Mouse (Mus musculus) intestine, embryonic 15.5 days (tissue): ENCODE measurements around the gene Ly6g5c. TPM values are rescaled to one million over a fixed set of nuclear protein-coding genes. Genes with fewer than 3 reads are reported as not detected.

Experiments
- ATAC-seq: fragments of 200-750 bp; cut with Nextera tagmentation; 2 replicates; pipeline ENCODE4 v1.8.0; 2017; ENCODE audit warnings: moderate TSS enrichment, moderate library complexity
- H3K27ac ChIP-seq: fragments of 300-500 bp; sonication (generic); 2 replicates; pipeline ENCODE4 v1.5.1; 2015; ENCODE audit warnings: mild to moderate bottlenecking, inconsistent platforms
- H3K27me3 ChIP-seq: fragments of 300-500 bp; sonication (generic); replicated peaks from 2 replicates; pipeline ENCODE4 v1.6.1; 2015; ENCODE audit warnings: inconsistent platforms
- H3K36me3 ChIP-seq: fragments of 300-500 bp; sonication (generic); 2 replicates; pipeline ENCODE4 v1.6.1; 2015; ENCODE audit warnings: inconsistent platforms
- H3K4me1 ChIP-seq: fragments of 300-500 bp; sonication (generic); replicated peaks from 2 replicates; pipeline ENCODE4 v1.6.1; 2015; ENCODE audit warnings: inconsistent platforms
- H3K4me2 ChIP-seq: fragments of 300-500 bp; sonication (generic); replicated peaks from 2 replicates; pipeline ENCODE4 v1.6.1; 2015; ENCODE audit warnings: mild to moderate bottlenecking, inconsistent platforms
- H3K4me3 ChIP-seq: fragments of 300-500 bp; sonication (generic); replicated peaks from 2 replicates; pipeline ENCODE4 v1.5.1; 2015; ENCODE audit warnings: inconsistent platforms
- H3K9ac ChIP-seq: fragments of 300-500 bp; sonication (generic); 2 replicates; pipeline ENCODE4 v1.6.1; 2015; ENCODE audit warnings: inconsistent platforms
- H3K9me3 ChIP-seq: fragments of 300-500 bp; sonication (generic); 2 replicates; pipeline ENCODE4 v1.6.1; 2016; ENCODE audit warnings: inconsistent platforms
- WGBS: fragments of 180-500 bp; shearing (Covaris S2); methylation state at CpG from one replicate; pipeline ENCODE4 v1.1.7; 2015; 5-methylcytosine and 5-hydroxymethylcytosine counted together
- polyA plus RNA-seq: library from polyadenylated mRNA; unstranded; fragments of >200 nt; fragmentation: Nextera tagmentation; extraction: Ambion mirVana; gene quantifications from 2 replicates; pipeline ENCODE4 v1.2.1, GENCODE M21; 2015

Ly6g5c gene
- polyA plus RNA-seq, 1 experiment from 2014 or later: not detected

- Histone ChIP-seq H3K4me1 (peaks cover 34% of the 10 kb centered on the region), H3K4me2 (no peak overlapping the region), H3K27ac (no peak overlapping the region), H3K36me3 (peaks cover 49% of the 10 kb centered on the region), H3K9me3 (no peaks in the 10 kb centered on the region), H3K27me3 (no peaks in the 10 kb centered on the region), H3K9ac (no peak overlapping the region), H3K4me3 (no peak overlapping the region)
- ATAC-seq: no peak
- WGBS: 86% methylated on average over 11 of the region's 11 CpGs
Measured at GRCm38 (mm10) chr17:35101161-35101560, 6.9 kb upstream of the Ly6g5c start.

GRCm38 (mm10) chr17:35102299-35102698 is 5.8 kb upstream of the Ly6g5c start:
- 71% methylated on average over 8 of the region's 8 CpGs for WGBS
- no peaks in the 10 kb centered on the region for H3K9me3 ChIP-seq
- H3K4me1 ChIP-seq: peaks cover 35% of the 10 kb centered on the region
- H3K4me3 ChIP-seq: no peak overlapping the region
- H3K9ac ChIP-seq: 0 out of 2 replicates have a peak overlapping the region, but pooled peaks have one; percentile 1
- H3K27ac ChIP-seq: peak overlapping the region; percentile 73; the same call in 1 of the 2 replicates
- no peaks in the 10 kb centered on the region for H3K27me3 ChIP-seq
- H3K36me3 ChIP-seq: peaks cover 37% of the 10 kb centered on the region
- no peak for ATAC-seq
- H3K4me2 ChIP-seq: no peak overlapping the region

- WGBS: 46% methylated on average over 6 of the region's 6 CpGs
- Histone ChIP-seq H3K4me2 (0 out of 2 replicates have a peak overlapping the region, but pooled peaks have one; percentile 9), H3K9me3 (no peaks in the 10 kb centered on the region), H3K4me1 (peaks cover 35% of the 10 kb centered on the region), H3K36me3 (peaks cover 32% of the 10 kb centered on the region), H3K27me3 (no peaks in the 10 kb centered on the region), H3K4me3 (no peak overlapping the region), H3K27ac (peak overlapping the region; percentile 73), H3K9ac (peak overlapping the region; percentile 8; the same call in 1 of the 2 replicates)
- ATAC-seq: peak; percentile 75
Measured at GRCm38 (mm10) chr17:35103221-35103690, 4.8 kb upstream of the Ly6g5c start.

- WGBS: 88% methylated on average over 7 of the region's 7 CpGs
- Histone ChIP-seq H3K4me2 (no peak overlapping the region), H3K27me3 (no peaks in the 10 kb centered on the region), H3K4me3 (no peak overlapping the region), H3K36me3 (peaks cover 26% of the 10 kb centered on the region), H3K4me1 (peaks cover 34% of the 10 kb centered on the region), H3K9ac (no peak overlapping the region), H3K27ac (peak overlapping the region; percentile 64; the same call in 1 of the 2 replicates), H3K9me3 (no peaks in the 10 kb centered on the region)
- ATAC-seq: no peak
Measured at GRCm38 (mm10) chr17:35104079-35104478, 4.0 kb upstream of the Ly6g5c start.

- 71% methylated on average over 6 of the region's 6 CpGs for WGBS
Measured at GRCm38 (mm10) chr17:35104754-35105153, 3.3 kb upstream of the Ly6g5c start.

GRCm38 (mm10) chr17:35105740-35106389 is 2.2 kb upstream of the Ly6g5c start:
- no peak for ATAC-seq
- H3K4me2 ChIP-seq: 0 out of 2 replicates have a peak overlapping the region, but pooled peaks have one; percentile 12
- H3K27ac ChIP-seq: no peak overlapping the region

More at GRCm38 (mm10) chr17:35104754-35105153, 3.3 kb upstream of the Ly6g5c start:
- H3K4me2 ChIP-seq: no peak overlapping the region
- H3K9me3 ChIP-seq: no peaks in the 10 kb centered on the region
- H3K9ac ChIP-seq: no peak overlapping the region
- H3K4me3 ChIP-seq: no peak overlapping the region
- peaks cover 20% of the 10 kb centered on the region for H3K36me3 ChIP-seq
- no peaks in the 10 kb centered on the region for H3K27me3 ChIP-seq
- ATAC-seq: no peak
- peaks cover 29% of the 10 kb centered on the region for H3K4me1 ChIP-seq
- no peak overlapping the region for H3K27ac ChIP-seq

GRCm38 (mm10) chr17:35106522-35106921 is 1.6 kb upstream of the Ly6g5c start:
- Histone ChIP-seq H3K4me3 (no peak overlapping the region), H3K4me1 (peaks cover 22% of the 10 kb centered on the region), H3K36me3 (peaks cover 7% of the 10 kb centered on the region), H3K4me2 (no peak overlapping the region), H3K27me3 (no peaks in the 10 kb centered on the region), H3K9ac (no peak overlapping the region), H3K27ac (no peak overlapping the region), H3K9me3 (no peaks in the 10 kb centered on the region)
- ATAC-seq: no peak
- WGBS: 65% methylated on average over 3 of the region's 3 CpGs

More at GRCm38 (mm10) chr17:35105740-35106389, 2.2 kb upstream of the Ly6g5c start:
- 29% methylated on average over 13 of the region's 13 CpGs for WGBS
- Histone ChIP-seq H3K9me3 (no peaks in the 10 kb centered on the region), H3K4me3 (no peak overlapping the region), H3K4me1 (peaks cover 24% of the 10 kb centered on the region), H3K9ac (no peak overlapping the region), H3K27me3 (no peaks in the 10 kb centered on the region), H3K36me3 (peaks cover 14% of the 10 kb centered on the region)

- ATAC-seq: no peak
- no peaks in the 10 kb centered on the region for H3K4me1 ChIP-seq
- H3K4me3 ChIP-seq: no peak overlapping the region
- no peak overlapping the region for H3K4me2 ChIP-seq
- WGBS: 82% methylated on average over 9 of the region's 9 CpGs
- no peaks in the 10 kb centered on the region for H3K9me3 ChIP-seq
- H3K36me3 ChIP-seq: peaks cover 15% of the 10 kb centered on the region; the same call in 1 of the 2 replicates
- no peak overlapping the region for H3K27ac ChIP-seq
- no peaks in the 10 kb centered on the region for H3K27me3 ChIP-seq
- H3K9ac ChIP-seq: no peak overlapping the region
Measured at GRCm38 (mm10) chr17:35111774-35112173, 3.7 kb downstream of the Ly6g5c start.

- Histone ChIP-seq H3K4me2 (no peak within 1 kb of the TSS), H3K27ac (no peak within 1 kb of the TSS), H3K4me1 (peaks cover 8% of the 10 kb centered on the region), H3K36me3 (peaks cover 33% of the 10 kb centered on the region), H3K9me3 (no peaks in the 10 kb centered on the region), H3K4me3 (no peak within 1 kb of the TSS), H3K9ac (no peak within 1 kb of the TSS), H3K27me3 (no peaks in the 10 kb centered on the region)
- no peak for ATAC-seq
- WGBS: 87% methylated on average over 8 of the region's 8 CpGs
Measured at GRCm38 (mm10) chr17:35115046-35116019, 7.3 kb downstream of the Ly6g5c start, which contains the start of gene Ly6g5b. Ly6g5b (minus strand) TSS chr17:35115428.

GRCm38 (mm10) chr17:35120745-35121142 is 12.7 kb downstream of the Ly6g5c start:
- peaks cover 21% of the 10 kb centered on the region for H3K4me1 ChIP-seq
- peak overlapping the region; percentile 68 for H3K4me3 ChIP-seq
- peak overlapping the region; percentile 94 for H3K4me2 ChIP-seq
- no peaks in the 10 kb centered on the region for H3K27me3 ChIP-seq
- no peak; the same call in 1 of the 2 replicates for ATAC-seq
- H3K36me3 ChIP-seq: peaks cover 24% of the 10 kb centered on the region
- peak overlapping the region; percentile 84 for H3K9ac ChIP-seq
- H3K27ac ChIP-seq: peak overlapping the region; percentile 64
- H3K9me3 ChIP-seq: no peaks in the 10 kb centered on the region
- WGBS: 0% methylated on average over 33 of the region's 33 CpGs

GRCm38 (mm10) chr17:35121143-35121799 is 13.2 kb downstream of the Ly6g5c start, which contains the start of gene Gpank1:
Gpank1 (plus strand) TSS chr17:35121455.
- H3K27ac ChIP-seq: peak within 1 kb of the TSS; percentile 89
- H3K9me3 ChIP-seq: no peaks in the 10 kb centered on the region
- under 1% methylated on average over 50 of the region's 50 CpGs for WGBS
- peak; percentile 95 for ATAC-seq
- H3K4me3 ChIP-seq: peak within 1 kb of the TSS; percentile 68
- peak within 1 kb of the TSS; percentile 94 for H3K4me2 ChIP-seq
- peaks cover 21% of the 10 kb centered on the region for H3K4me1 ChIP-seq
- peaks cover 20% of the 10 kb centered on the region for H3K36me3 ChIP-seq
- H3K9ac ChIP-seq: peak within 1 kb of the TSS; percentile 84
- H3K27me3 ChIP-seq: no peaks in the 10 kb centered on the region
